Mouse (Mus musculus): ENCODE measurements at regions not wholly inside any gene's neighbourhood (a gene's known extent, or its start where the extent isn't known, plus 50 kb on each side); places are given as distances from the start of the nearest gene placed in this dataset.
"Not testable (repeated sequence)": the region's sequence is repeated elsewhere in the genome, so short reads cannot be mapped to it uniquely, and the experiment has no call there.

- no peak for DNase-seq (ENCODE audit: extremely low spot score in 1 of 2, low spot score in 1 of 2)
Measured at GRCm38 (mm10) chr10:46629876-46630275, 1052.2 kb downstream of the Hace1 start.

- peak; percentile 12 to 15 for DNase-seq (ENCODE audit: extremely low spot score in 1 of 2, low spot score in 1 of 2)
Measured at GRCm38 (mm10) chr10:46663041-46663440, 1085.4 kb downstream of the Hace1 start.

- not testable (repeated sequence) for DNase-seq (ENCODE audit: extremely low spot score in 1 of 2, low spot score in 1 of 2)
Measured at GRCm38 (mm10) chr10:46689823-46690372, 1112.3 kb downstream of the Hace1 start.

GRCm38 (mm10) chr10:46692661-46693060, 1115.0 kb downstream of the Hace1 start:
- DNase-seq (ENCODE audit: extremely low spot score in 1 of 2, low spot score in 1 of 2), result no peak

- peak; percentile 11 to 44 for DNase-seq (ENCODE audit: extremely low spot score in 1 of 2, low spot score in 1 of 2)
Measured at GRCm38 (mm10) chr10:46697363-46698246, 1120.0 kb downstream of the Hace1 start.

- no peak for DNase-seq (ENCODE audit: extremely low spot score in 1 of 2, low spot score in 1 of 2)
Measured at GRCm38 (mm10) chr10:46701221-46701620, 1123.6 kb downstream of the Hace1 start.

GRCm38 (mm10) chr10:46708022-46708421, 1130.4 kb downstream of the Hace1 start:
- DNase-seq (ENCODE audit: extremely low spot score in 1 of 2, low spot score in 1 of 2), result not testable (repeated sequence)

GRCm38 (mm10) chr10:46712690-46713089, 1135.1 kb downstream of the Hace1 start:
- DNase-seq (ENCODE audit: extremely low spot score in 1 of 2, low spot score in 1 of 2), result no peak

GRCm38 (mm10) chr10:46718349-46719087, 1140.9 kb downstream of the Hace1 start:
- DNase-seq (ENCODE audit: extremely low spot score in 1 of 2, low spot score in 1 of 2), result peak in 1 of 2 experiments; percentile 28

- DNase-seq (ENCODE audit: extremely low spot score in 1 of 2, low spot score in 1 of 2), result no peak
Measured at GRCm38 (mm10) chr10:46719088-46719469, 1141.5 kb downstream of the Hace1 start.

GRCm38 (mm10) chr10:46723666-46724065, 1146.0 kb downstream of the Hace1 start:
- DNase-seq (ENCODE audit: extremely low spot score in 1 of 2, low spot score in 1 of 2), result no peak

- no peak for DNase-seq (ENCODE audit: extremely low spot score in 1 of 2, low spot score in 1 of 2)
Measured at GRCm38 (mm10) chr10:46730601-46731000, 1153.0 kb downstream of the Hace1 start.

- no peak for DNase-seq (ENCODE audit: extremely low spot score in 1 of 2, low spot score in 1 of 2)
Measured at GRCm38 (mm10) chr10:46733760-46734265, 1156.2 kb downstream of the Hace1 start.

- no peak for DNase-seq (ENCODE audit: extremely low spot score in 1 of 2, low spot score in 1 of 2)
Measured at GRCm38 (mm10) chr10:46741098-46741497, 1163.5 kb downstream of the Hace1 start.

- DNase-seq (ENCODE audit: extremely low spot score in 1 of 2, low spot score in 1 of 2), result no peak
Measured at GRCm38 (mm10) chr10:46742131-46742530, 1164.5 kb downstream of the Hace1 start.

GRCm38 (mm10) chr10:46760923-46761322, 1183.3 kb downstream of the Hace1 start:
- no peak for DNase-seq (ENCODE audit: extremely low spot score in 1 of 2, low spot score in 1 of 2)

GRCm38 (mm10) chr10:46778729-46779128, 1201.1 kb downstream of the Hace1 start:
- no peak for DNase-seq (ENCODE audit: extremely low spot score in 1 of 2, low spot score in 1 of 2)

- DNase-seq (ENCODE audit: extremely low spot score in 1 of 2, low spot score in 1 of 2), result not testable (repeated sequence)
Measured at GRCm38 (mm10) chr10:46785723-46786122, 1208.1 kb downstream of the Hace1 start.

GRCm38 (mm10) chr10:46814271-46814670, 1236.6 kb downstream of the Hace1 start:
- DNase-seq (ENCODE audit: extremely low spot score in 1 of 2, low spot score in 1 of 2), result no peak

GRCm38 (mm10) chr10:46819133-46819532, 1241.5 kb downstream of the Hace1 start:
- DNase-seq (ENCODE audit: extremely low spot score in 1 of 2, low spot score in 1 of 2), result no peak

- no peak for DNase-seq (ENCODE audit: extremely low spot score in 1 of 2, low spot score in 1 of 2)
Measured at GRCm38 (mm10) chr10:46819965-46820364, 1242.3 kb downstream of the Hace1 start.
